Mouse (Mus musculus): ENCODE measurements around the gene Slc2a6.

Gene Slc2a6

DNA sequence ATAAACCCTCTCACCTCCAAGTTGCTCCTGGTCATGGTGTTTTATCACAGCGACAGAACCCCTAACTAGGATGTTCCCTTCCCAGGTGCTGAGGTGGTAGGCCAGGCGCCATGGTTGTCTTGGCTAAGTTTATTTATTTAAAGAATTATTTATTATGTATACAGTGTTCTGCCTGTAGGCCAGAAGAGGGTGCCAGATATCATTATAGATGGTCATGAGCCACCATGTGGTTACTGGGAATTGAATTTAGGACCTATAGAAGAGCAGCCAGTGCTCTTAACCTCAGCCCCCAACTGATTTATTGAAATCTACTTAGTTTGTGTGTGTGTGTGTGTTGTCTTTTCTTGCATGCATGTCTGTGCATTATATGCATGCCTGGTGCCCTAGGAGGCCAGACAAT is 4.6 kb upstream of the Slc2a6 start:
- DNase-seq = no peak

DNA sequence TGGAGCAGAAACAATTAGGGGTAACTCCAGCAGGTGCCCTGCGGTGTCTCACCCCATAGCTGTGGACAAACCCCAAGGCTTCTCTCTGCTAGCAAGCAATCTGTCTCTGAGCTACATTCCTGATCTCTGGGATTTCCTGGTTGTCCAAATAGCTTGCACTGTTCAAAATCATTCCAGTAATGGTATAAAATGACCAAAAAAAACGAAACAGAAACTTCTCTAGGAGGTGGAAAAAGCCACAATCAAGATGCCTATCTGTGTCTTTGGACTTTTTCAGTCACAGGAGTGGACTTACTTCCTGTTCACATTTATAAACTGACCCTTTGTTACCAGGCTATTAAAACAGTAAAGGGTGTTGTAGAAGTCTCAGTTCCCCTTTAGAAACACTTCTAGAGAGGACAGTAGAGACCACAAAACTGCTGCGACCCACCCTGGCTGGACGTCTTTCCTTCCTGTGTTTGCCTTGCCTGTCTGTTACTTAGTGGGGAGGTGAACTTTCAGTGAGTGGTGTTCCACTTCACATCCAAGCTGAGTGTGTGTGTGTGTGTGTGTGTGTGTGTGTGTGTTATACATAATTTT is 728 bp upstream of the Slc2a6 start:
- no peak for DNase-seq

GRCm38 (mm10) chr2:27026857-27027617 is 761 bp downstream of the Slc2a6 start:
- DNase-seq = no peak

- no peak for DNase-seq
Observed at GRCm38 (mm10) chr2:27026332-27026731, 1.5 kb downstream of the Slc2a6 start.

GRCm38 (mm10) chr2:27025545-27025944 is 2.3 kb downstream of the Slc2a6 start:
- DNase-seq = no peak

DNA sequence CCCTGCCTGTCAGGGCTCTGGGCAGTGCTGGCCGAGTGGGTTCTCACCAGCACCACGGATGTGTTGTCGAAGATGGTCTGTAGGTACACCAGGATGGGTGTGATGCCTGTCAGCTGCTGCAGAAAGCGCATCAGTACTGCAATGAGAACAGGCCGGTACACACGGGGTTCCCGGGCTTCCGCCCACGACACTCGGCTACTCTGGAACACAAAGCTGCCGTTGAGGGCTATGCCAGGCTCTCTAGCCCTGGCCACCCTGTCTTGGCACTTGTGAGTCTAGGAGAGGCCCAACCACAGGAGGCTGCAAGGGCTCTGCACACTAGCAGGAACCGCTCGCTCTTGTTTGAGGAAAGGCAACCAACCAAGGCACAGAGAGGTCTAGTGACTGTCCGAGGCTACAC is 3.7 kb downstream of the Slc2a6 start:
- no peak for DNase-seq

DNA sequence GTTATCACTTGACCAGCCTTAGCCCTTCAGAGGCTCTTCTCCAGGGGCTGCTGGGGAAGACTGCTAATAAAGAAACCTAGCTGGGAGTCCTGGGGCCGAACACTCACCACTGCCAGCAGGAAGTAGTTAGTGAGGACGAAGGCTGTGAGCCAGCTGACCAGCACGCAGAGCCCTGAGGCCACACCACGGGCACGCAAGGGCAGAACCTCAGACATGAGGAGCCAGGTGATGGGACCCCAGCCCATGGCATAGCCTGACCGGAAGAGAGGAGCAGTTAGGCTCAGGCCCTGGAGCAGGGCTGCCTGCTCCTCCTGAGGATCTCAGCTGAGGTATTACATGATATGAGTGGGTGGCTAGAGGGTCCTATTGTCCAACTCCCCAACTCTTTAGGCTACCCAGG is 5.2 kb downstream of the Slc2a6 start:
- no peak for DNase-seq

GRCm38 (mm10) chr2:27021103-27021502 is 6.7 kb downstream of the Slc2a6 start:
- no peak for DNase-seq

GRCm38 (mm10) chr2:27019530-27019929 is 8.3 kb downstream of the Slc2a6 start:
- no peak for DNase-seq

DNA sequence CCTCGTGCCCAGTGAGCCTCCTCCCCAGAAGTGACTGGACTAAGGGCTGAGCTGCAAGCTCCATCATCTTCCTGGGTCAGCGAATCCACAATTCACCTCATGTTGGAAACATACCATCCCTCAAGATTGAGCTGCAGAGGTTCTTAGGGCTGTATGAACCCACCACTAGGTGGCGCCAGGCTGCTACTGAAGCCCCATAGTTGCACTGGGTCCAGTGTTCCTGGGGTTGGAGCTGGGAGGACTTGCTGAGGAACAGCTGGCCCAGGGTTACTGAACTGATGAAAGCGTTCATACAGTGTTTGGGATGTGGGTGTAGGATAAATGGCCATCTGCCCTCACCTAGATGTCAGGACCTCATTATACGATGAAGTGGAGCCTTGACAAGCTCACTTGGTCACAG is 10.0 kb downstream of the Slc2a6 start:
- DNase-seq = peak; percentile 85 to 87

GRCm38 (mm10) chr2:27009714-27010244 is 18.0 kb downstream of the Slc2a6 start, which contains the start of gene Cacfd1:
TSS of gene Cacfd1 (plus strand) at chr2:27009926.
- peak; percentile 91 to 95 for DNase-seq

DNA sequence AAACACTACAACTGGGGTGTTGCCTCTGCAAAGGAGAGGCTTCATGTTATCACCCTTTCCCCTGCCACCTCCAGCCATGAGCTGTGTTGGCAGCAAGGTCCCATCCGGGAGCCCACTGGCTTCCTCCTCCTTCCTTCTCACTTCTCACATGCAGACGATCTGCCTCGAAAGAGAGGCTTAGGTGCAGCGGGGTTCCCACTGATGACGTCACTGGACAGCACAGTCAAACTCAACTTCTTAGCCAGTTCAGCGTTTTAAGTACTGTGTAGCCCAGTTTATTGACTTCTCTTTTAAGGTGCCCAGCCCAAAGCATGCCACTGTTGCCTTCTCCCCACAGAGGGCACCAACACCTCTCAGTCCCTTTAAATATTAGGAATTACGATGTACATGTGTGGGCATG is 20.1 kb downstream of the Slc2a6 start:
- no peak for DNase-seq

- no peak for DNase-seq
Observed at GRCm38 (mm10) chr2:27006255-27006654, 21.5 kb downstream of the Slc2a6 start.

DNA sequence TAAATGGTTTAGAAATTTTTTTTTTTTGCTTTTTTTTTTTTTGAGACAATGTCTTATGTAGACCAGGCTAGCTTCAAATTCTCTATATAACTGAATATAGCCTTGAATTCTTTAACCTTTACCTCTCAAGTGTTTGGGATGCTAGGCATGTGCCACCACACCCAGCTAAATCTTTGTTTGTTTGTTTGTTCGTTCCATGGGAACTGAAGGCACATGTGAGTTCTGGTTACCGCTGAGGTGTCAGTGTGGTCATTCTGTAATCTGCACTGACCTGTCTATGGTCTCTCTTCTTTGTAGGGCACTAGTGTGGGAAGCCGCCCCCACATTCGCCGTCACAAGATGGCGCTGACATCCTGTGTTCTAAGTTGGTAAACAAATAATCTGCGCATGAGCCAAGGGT is 29.8 kb downstream of the Slc2a6 start:
- no peak for DNase-seq

DNA sequence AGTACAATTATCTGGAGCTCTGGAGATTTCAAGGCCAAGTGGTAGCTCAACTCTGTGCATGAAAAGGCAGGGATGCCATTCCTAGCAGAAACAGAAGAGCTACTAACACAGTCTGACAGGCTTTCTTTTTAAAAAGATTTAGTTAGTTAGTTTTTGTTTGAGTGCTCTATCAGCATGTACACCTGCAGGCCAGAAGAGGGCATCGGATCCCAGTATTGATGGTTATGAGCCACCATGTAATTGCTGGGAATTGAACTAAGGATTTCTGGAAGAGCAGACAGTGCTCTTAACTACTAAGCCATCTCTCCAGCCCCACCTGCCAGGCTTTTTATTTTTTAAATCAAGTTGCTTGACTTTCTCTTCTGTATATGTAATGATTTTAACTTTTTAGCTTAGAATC is 30.3 kb downstream of the Slc2a6 start:
- DNase-seq = no peak

- DNase-seq = no peak
Observed at GRCm38 (mm10) chr2:26993936-26994335, 33.9 kb downstream of the Slc2a6 start.

DNA sequence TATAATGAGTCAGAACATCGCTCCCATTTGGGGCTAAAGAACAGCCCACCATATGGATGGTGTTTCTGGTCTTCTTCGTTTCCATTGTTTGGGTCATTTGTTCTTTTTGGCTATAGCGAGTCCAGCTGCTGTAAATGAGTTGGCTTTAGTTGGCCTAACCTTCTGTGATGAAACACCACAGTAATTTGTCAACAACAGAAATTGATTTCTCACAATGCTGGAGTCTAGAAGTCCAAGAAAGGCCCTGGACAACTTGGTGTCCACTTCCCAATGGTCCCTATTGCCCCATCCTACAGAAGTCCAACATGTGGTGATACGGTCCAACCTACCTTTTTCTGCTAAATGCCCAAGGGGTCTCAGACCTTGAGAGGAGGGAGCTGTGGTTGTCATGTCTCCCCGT is 43.2 kb downstream of the Slc2a6 start:
- DNase-seq = no peak

DNA sequence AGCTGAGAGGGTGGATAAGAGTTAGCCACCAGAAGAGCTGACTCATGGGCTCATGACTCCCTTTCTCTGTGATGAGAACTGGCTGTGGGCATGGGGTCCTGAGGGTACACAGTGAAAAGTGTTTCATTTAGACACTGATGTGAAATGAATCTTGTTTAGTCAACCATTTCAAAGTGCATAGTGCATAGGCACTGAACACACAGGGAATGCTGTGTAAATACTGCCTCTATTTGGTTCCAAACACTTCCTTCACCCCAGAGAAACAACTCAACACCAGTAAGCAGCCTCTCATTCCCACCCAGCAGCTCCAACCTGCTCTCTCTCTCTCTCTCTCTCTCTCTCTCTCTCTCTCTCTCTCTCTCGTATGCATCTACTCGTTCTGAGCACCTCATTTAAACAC is 43.6 kb downstream of the Slc2a6 start:
- DNase-seq = no peak

- no peak for DNase-seq
Observed at GRCm38 (mm10) chr2:26980361-26980760, 47.4 kb downstream of the Slc2a6 start.

DNA sequence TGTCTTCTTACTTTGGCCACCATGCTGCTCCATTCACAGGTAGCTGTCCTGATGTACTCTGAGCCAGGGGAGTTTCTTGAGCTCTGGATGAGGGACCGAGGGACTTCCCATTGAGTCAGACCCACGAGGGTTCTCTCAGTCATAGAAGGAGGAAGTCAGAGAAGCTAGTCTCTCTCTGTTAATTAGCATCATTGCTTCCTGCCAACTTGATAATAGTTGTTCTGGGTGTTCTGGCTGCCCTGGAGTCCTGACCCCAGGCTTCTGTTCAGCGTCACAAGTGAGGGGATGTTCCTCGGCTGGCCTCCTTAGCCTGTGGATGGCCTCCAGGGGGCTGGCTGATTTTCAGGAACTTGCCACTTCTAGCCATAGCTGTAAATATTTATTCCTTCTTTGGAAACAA is 53.8 kb downstream of the Slc2a6 start:
- DNase-seq = no peak

DNA sequence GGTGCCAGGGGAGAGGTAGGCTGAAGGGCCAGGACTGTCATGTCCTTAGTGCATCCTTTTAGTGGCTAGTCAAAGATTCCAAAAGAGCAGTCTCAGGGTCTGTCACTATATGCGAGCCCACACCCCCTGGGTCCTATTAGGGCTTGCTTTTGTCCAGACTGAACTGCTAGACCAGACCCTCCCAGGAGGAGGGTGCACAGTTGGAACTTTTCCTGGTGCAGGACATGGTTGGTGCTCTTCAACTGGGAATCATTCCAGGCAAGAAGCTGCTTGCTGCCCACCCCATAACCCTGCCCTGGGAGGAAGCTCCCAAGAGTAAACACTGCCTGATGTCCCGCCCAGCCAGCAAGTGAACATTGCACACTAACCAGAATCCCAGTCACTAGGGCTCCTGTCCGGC is 54.7 kb downstream of the Slc2a6 start, which contains the start of gene Adamts13:
Adamts13 (plus strand) TSS at position 301 of the 400 bp plus-strand sequence.
- DNase-seq = no peak

All from kidney, postnatal 4 days (tissue).